Mouse (Mus musculus): ENCODE measurements around the gene Wdr26. TPM values are rescaled to one million over a fixed set of nuclear protein-coding genes. Genes with fewer than 3 reads are reported as not detected.

Gene Wdr26
- total and polyA plus RNA-seq, 2 experiments from 2014 or later = 40.1 to 47.4 TPM

DNA sequence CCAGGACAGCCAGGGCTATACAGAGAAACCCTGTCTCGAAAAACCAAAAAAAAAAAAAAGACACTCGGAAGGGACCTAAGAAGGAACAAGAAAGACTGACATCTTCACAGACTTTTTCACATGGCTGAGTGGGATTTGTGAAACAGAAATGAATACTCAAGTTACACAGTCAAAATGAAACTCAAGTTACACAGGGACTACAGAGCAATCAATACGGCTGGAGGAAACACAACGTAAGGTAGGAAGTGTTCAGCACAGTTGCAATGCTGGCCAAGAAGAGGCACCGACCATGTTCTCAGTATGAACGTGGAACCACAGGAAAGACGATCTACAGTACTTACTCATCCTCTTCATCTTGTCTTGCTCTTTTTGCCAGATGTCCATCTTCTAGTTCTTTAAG is 73.1 kb downstream of the Wdr26 start:
- H3K4me3 ChIP-seq (ENCODE audit: low read length) = no peak overlapping the region
- H3K27me3 ChIP-seq (ENCODE audit: insufficient read depth, low read length) = no peaks in the 10 kb centered on the region
- no peak overlapping the region for H3K4me2 ChIP-seq (ENCODE audit: low read depth, low read length)
- no peaks in the 10 kb centered on the region for H3K9me3 ChIP-seq (ENCODE audit: low read length)
- ATAC-seq = no peak
- H3K36me3 ChIP-seq (ENCODE audit: insufficient read depth, low read length) = peaks cover 27% of the 10 kb centered on the region
- H3K27ac ChIP-seq = no peak overlapping the region
- DNase-seq (ENCODE audit: low spot score) = no peak
- H3K4me1 ChIP-seq (ENCODE audit: insufficient read depth, low read length) = no peaks in the 10 kb centered on the region
- no peak overlapping the region for H3K9ac ChIP-seq (replicated peaks; ENCODE audit: low read length)
- no peak for TF ChIP-seq CTCF (IDR thresholded peaks at IDR 0.05; ENCODE audit: low read depth)
- 94% methylated on average over 7 of the region's 7 CpGs for WGBS

DNA sequence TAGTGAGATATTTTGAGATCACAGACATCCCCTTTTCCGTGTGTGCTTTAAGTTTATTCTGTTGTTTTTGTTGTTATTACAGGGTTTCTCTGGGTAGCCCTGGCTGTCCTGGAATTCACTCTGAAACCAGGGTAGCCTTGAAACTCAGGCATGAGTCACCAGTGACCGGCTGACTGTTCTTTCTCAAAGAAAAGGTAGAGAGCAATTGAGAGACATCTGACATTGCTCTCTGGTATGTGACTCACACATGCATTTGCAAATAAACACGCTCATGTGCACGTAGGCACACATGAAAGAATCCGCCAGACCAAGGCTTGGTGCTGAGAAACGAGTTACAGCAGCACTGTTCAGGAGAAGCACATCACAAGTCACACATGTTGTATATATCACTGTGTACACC is 79.9 kb downstream of the Wdr26 start:
- peaks cover 63% of the 10 kb centered on the region for H3K36me3 ChIP-seq (ENCODE audit: insufficient read depth, low read length)
- no peak overlapping the region for H3K27ac ChIP-seq
- ATAC-seq (no peak), DNase-seq (ENCODE audit: low spot score) (no peak)
- H3K27me3 ChIP-seq (ENCODE audit: insufficient read depth, low read length) = no peaks in the 10 kb centered on the region
- H3K4me1 ChIP-seq (ENCODE audit: insufficient read depth, low read length) = no peaks in the 10 kb centered on the region
- no peak overlapping the region for H3K4me3 ChIP-seq (ENCODE audit: low read length)
- 95% methylated on average over 6 of the region's 6 CpGs for WGBS
- TF ChIP-seq CTCF (IDR thresholded peaks at IDR 0.05; ENCODE audit: low read depth) = no peak
- H3K4me2 ChIP-seq (ENCODE audit: low read depth, low read length) = no peak overlapping the region
- no peaks in the 10 kb centered on the region for H3K9me3 ChIP-seq (ENCODE audit: low read length)
- no peak overlapping the region for H3K9ac ChIP-seq (replicated peaks; ENCODE audit: low read length)

- H3K4me3 ChIP-seq (ENCODE audit: low read length) = no peak overlapping the region
- no peaks in the 10 kb centered on the region for H3K9me3 ChIP-seq (ENCODE audit: low read length)
- no peak for DNase-seq (ENCODE audit: low spot score)
- no peaks in the 10 kb centered on the region for H3K4me1 ChIP-seq (ENCODE audit: insufficient read depth, low read length)
- H3K9ac ChIP-seq (replicated peaks; ENCODE audit: low read length) = no peak overlapping the region
- no peaks in the 10 kb centered on the region for H3K27me3 ChIP-seq (ENCODE audit: insufficient read depth, low read length)
- ATAC-seq = no peak
- peaks cover 56% of the 10 kb centered on the region for H3K36me3 ChIP-seq (ENCODE audit: insufficient read depth, low read length)
- TF ChIP-seq CTCF (IDR thresholded peaks at IDR 0.05; ENCODE audit: low read depth) = no peak
- no peak overlapping the region for H3K4me2 ChIP-seq (ENCODE audit: low read depth, low read length)
- no peak overlapping the region for H3K27ac ChIP-seq
- 95% methylated on average over 9 of the region's 9 CpGs for WGBS
These were observed 85.0 kb downstream of the Wdr26 start for GRCm38 (mm10) chr1:181126766-181127165.

DNA sequence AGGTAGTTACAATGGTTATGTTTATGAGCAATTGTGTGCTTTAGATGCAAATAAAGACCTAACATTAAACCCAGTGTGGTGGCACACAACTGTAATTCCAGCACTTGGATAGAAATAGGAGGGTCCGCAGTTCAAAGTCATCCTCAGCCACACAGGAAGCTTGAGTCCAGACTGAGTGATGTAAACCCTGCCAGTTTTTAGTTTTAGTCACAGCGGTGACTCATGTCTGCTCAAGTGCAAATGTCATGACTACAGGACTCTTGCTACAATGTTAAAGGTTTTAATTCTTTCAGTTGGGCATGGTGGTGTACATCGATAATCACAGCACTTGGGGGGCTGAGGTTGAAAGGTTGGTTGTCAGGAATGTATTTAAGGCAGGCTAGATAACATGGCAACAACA is 85.9 kb downstream of the Wdr26 start:
- peaks cover 53% of the 10 kb centered on the region for H3K36me3 ChIP-seq (ENCODE audit: insufficient read depth, low read length)
- H3K9me3 ChIP-seq (ENCODE audit: low read length) = no peaks in the 10 kb centered on the region
- no peaks in the 10 kb centered on the region for H3K4me1 ChIP-seq (ENCODE audit: insufficient read depth, low read length)
- DNase-seq (ENCODE audit: low spot score) = no peak
- H3K4me3 ChIP-seq (ENCODE audit: low read length) = no peak overlapping the region
- ATAC-seq = no peak
- no peak overlapping the region for H3K27ac ChIP-seq
- H3K9ac ChIP-seq (replicated peaks; ENCODE audit: low read length) = no peak overlapping the region
- H3K4me2 ChIP-seq (ENCODE audit: low read depth, low read length) = no peak overlapping the region
- TF ChIP-seq CTCF (IDR thresholded peaks at IDR 0.05; ENCODE audit: low read depth) = no peak
- WGBS = 98% methylated on average over 3 of the region's 3 CpGs
- H3K27me3 ChIP-seq (ENCODE audit: insufficient read depth, low read length) = no peaks in the 10 kb centered on the region

- no peaks in the 10 kb centered on the region for H3K9me3 ChIP-seq (ENCODE audit: low read length)
- no peak overlapping the region for H3K4me2 ChIP-seq (ENCODE audit: low read depth, low read length)
- H3K4me3 ChIP-seq (ENCODE audit: low read length) = no peak overlapping the region
- ATAC-seq = no peak
- H3K27ac ChIP-seq = no peak overlapping the region
- H3K36me3 ChIP-seq (ENCODE audit: insufficient read depth, low read length) = peaks cover 48% of the 10 kb centered on the region
- H3K4me1 ChIP-seq (ENCODE audit: insufficient read depth, low read length) = no peaks in the 10 kb centered on the region
- no peak for TF ChIP-seq CTCF (IDR thresholded peaks at IDR 0.05; ENCODE audit: low read depth)
- H3K9ac ChIP-seq (replicated peaks; ENCODE audit: low read length) = no peak overlapping the region
- 96% methylated on average over 2 of the region's 2 CpGs for WGBS
- no peaks in the 10 kb centered on the region for H3K27me3 ChIP-seq (ENCODE audit: insufficient read depth, low read length)
- no peak for DNase-seq (ENCODE audit: low spot score)
These were observed 87.7 kb downstream of the Wdr26 start for GRCm38 (mm10) chr1:181124145-181124544.

Other genes with a start within 250 kb of the Wdr26 start
- 8.9 and 15.2 TPM in 2 replicates for gene Ephx1, start 191.1 kb downstream of the Wdr26 start, total RNA-seq (2014; rRNA removed)
- gene Ephx1, start 191.1 kb downstream of the Wdr26 start, polyA plus RNA-seq (2015; fragmentation: Nextera tagmentation; extraction: Ambion mirVana) = 13.3 and 15.8 TPM in 2 replicates
- not detected in 2 replicates for gene 9130409I23Rik, start 160.8 kb downstream of the Wdr26 start, total RNA-seq (2014; rRNA removed)
- not detected in 2 replicates for gene 9130409I23Rik, start 160.8 kb downstream of the Wdr26 start, polyA plus RNA-seq (2015; fragmentation: Nextera tagmentation; extraction: Ambion mirVana)
- gene Nvl, start 67.8 kb downstream of the Wdr26 start, total RNA-seq (2014; rRNA removed) = 18.5 and 24.7 TPM in 2 replicates
- 26.8 and 27.1 TPM in 2 replicates for gene Nvl, start 67.8 kb downstream of the Wdr26 start, polyA plus RNA-seq (2015; fragmentation: Nextera tagmentation; extraction: Ambion mirVana)
- gene Cnih4, start 67.3 kb downstream of the Wdr26 start, total RNA-seq (2014; rRNA removed) = 10.8 and 12.9 TPM in 2 replicates
- gene Cnih4, start 67.3 kb downstream of the Wdr26 start, polyA plus RNA-seq (2015; fragmentation: Nextera tagmentation; extraction: Ambion mirVana) = 59.9 and 61.3 TPM in 2 replicates
- 23.0 and 24.3 TPM in 2 replicates for gene Cnih3, start 140.6 kb upstream of the Wdr26 start, total RNA-seq (2014; rRNA removed)
- gene Cnih3, start 140.6 kb upstream of the Wdr26 start, polyA plus RNA-seq (2015; fragmentation: Nextera tagmentation; extraction: Ambion mirVana) = 13.2 and 13.4 TPM in 2 replicates